Mouse (Mus musculus) induced T-regulatory cell, adult 2 months (primary cell): ENCODE results near the gene Rdh1.

Experiments used
- DNase-seq: peaks from one replicate; pipeline ENCODE4 v3.0.0-alpha.2; 2012; ENCODE audit warnings: low read depth

The Rdh1 gene

DNA sequence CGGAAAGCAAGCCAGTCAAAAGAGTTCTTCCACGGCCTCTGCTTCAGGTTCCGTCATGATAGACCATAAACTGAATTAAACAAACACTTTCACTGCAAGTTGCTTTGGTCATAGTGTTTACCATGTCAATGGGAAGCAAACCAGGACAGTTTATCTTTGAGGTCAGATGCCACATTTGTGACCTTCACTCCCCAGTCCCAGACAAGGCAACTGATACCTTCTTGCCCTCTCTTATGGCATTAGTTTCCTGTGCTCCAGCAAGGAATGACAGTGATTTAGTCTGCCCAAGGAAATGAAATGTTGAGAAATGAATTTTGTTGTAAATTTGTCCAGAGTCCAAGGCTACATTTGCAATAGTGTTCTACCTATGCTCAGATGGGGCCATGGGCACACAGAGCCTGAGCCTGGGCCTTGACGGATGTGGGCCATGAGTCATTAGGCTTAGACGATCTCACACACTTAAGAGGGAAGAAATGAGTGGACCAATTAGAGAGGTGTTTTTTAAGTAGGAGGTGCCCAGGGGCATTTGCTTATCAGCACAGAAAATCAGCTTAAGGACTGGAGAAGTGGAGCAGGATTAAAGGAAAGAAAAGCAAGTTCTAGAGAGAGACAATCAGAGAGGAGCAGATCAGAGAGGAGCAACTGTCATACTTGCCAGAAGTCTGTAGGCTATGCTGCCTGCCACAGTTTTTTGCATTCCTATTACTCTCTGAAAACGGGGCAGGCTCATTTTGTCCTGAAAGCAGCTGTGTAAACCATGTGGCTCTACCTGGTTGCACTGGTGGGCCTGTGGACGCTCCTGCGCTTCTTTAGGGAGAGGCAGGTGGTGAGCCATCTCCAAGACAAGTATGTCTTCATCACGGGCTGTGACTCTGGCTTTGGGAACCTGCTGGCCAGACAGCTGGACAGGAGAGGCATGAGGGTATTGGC is at the start of gene Rdh1, which contains the start of gene Rdh16f1:
Gene Rdh1 (plus strand): TSS at position 541 of the 930 bp plus-strand sequence.
Gene Rdh16f1 (plus strand): TSS at position 607 of the 930 bp plus-strand sequence.
- peak; percentile 49 for DNase-seq

DNA sequence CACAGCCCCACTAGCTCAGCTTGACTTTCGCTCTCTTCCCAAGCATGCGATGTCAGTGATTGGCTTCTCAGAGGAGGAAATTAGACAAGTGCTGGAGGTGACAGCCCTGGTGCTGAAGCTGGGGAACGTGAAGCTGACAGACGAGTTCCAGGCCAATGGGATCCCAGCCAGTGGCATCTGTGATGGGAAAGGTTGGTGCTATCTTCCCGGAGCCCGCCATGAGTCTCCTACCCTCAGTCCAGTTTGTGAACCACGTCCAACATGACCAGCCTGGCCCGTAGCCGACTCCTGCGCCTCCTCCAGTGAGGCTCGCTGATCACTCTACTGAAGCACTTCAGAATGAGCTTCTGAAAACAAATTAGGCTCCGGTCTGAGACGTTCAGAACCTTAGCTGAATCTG is 49.2 kb upstream of the Rdh1 start:
- no peak for DNase-seq

- no peak for DNase-seq
Observed at GRCm38 (mm10) chr10:127712736-127713135, 46.8 kb upstream of the Rdh1 start.

GRCm38 (mm10) chr10:127721671-127722418 is 37.7 kb upstream of the Rdh1 start:
- no peak for DNase-seq

GRCm38 (mm10) chr10:127724178-127724577 is 35.3 kb upstream of the Rdh1 start, which contains the start of gene Tac2:
Gene Tac2 (plus strand): TSS chr10:127724478.
- DNase-seq, result no peak

DNA sequence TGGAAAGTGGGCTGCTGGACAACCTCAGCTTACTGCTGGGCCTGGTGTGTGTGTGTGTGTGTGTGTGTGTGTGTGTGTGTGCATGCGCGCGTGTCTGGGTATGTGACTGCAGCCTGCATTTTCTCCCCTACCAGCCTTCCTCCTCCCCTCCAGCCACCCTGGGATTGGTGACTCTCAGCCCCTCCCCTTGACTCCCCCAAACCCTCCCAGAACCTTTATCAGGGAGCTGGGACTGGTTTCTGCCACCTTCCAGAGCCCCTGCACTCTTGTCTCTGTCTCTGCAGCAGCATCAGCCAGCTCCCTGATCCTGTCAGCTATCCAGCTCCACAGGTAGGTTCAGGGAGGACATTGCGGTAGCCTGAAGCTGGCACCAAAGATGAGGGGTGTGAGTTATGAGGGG is 34.4 kb upstream of the Rdh1 start:
- no peak for DNase-seq

DNA sequence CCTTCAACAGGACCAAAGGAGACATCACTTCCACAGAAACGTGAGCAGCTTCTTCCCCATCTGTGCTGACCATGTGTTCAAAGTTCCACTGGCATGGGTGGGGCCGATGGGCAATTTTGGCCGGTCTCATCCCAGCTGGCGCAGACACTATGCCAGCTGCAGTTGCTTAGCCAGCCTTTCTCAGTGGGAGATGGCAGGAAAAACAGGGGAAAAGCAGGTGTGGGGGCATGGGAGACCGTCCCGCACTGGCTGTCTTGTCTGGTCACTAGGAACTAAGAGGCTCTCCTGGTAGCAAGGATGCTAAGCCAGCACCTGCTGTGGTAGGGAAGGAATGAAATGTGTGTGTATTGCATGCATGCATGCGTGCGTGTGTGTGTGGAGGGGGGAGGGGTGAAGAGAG is 31.1 kb upstream of the Rdh1 start:
- DNase-seq, result no peak

- DNase-seq, result no peak
Observed at GRCm38 (mm10) chr10:127730285-127730932, 29.1 kb upstream of the Rdh1 start.

DNA sequence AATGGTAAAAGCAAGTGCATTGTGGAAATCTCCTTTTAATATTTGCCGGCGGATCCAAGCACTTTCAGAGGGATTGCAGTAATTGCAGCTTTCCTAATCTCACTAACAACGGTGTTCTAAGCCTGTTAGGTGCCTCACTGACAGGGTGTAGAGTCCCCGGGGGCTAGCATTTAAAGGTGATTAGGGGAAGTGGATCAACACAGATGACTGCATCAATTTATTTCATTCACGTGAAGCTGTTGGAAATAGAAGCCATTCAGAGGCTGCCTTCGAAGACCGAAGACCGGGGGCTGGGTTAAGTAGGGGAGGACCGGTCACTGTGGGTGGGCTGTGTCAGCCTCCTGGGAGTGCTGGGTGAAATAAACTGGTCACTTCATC is 28.6 kb upstream of the Rdh1 start:
- no peak for DNase-seq

GRCm38 (mm10) chr10:127731397-127731796 is 28.1 kb upstream of the Rdh1 start:
- no peak for DNase-seq

DNA sequence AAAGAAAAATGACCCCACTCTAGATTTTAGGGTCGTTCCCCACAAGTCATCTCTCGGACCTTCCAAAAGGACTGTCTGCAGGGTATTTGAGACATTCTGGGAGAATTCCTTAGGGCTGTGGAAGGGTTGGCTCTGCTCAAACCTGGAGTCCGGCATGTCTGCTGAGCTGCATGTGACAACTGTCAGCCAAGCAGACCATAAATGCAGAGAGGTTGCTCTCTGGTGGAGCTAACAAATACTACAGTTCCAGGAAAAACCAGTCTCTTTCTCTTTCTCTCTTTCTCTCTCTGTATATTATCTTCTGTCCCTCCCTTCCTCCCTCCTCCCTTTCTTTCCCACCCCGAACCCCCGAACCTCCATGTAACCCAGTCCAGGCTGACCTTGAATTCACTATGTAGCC is 25.1 kb upstream of the Rdh1 start:
- peak; percentile 45 for DNase-seq

- DNase-seq, result peak; percentile 36
Observed at GRCm38 (mm10) chr10:127736266-127736665, 23.3 kb upstream of the Rdh1 start.

- peak; percentile 32 for DNase-seq
Observed at GRCm38 (mm10) chr10:127736916-127737315, 22.6 kb upstream of the Rdh1 start.

DNA sequence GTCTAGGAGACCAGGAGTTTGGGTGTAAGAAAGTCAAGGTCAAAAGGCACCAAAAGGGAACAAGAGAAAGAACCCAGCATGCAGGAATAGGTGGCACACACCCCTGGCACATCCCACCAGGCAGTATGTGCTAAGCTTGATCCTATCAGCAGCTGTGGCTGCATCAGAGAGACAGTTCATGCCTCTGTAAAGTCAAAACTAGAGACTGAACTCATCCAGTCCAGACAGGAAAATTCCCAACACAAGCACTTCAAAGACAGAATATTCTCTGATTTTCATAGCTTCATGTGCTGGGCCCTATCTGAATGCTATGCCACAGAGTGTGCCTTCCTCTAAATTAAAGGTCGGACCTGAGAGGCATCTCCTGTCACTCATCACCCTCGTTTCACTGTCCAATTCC is 22.0 kb upstream of the Rdh1 start:
- DNase-seq, result peak; percentile 12

DNA sequence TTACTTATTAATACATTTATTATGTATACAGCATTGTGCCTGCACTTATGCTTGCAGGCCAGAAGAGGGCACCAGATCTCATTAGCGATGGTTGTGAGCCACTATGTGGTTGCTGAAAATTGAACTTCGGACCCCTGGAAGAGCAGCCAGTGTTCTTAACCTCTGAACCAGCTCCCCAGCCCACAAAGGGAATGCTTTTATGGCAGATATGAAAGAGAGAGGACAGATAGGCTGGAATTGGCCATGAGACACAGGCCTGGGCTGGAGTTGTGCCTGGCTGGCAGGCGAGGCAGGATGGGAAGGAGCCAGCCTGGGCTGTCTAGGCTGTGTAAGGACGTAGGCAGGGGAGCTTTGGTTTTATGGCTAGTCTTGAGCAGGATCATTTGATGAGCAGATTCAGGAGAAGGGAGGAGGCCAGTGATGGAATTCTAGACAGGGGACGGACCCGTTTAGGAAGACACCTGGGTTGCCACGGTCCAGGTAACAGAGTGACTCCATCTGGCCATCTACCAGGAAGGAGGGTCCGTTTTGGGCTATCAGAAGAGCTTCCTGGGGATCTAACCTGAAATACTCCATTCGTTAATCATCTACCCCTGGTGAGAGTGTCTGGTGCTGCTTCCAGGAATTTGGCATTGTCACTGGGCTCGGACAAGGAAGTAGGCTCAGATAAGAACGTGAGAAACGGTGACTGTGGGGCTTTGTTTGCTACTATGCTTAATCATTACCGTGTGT is 21.2 kb upstream of the Rdh1 start:
- DNase-seq, result peak; percentile 77

GRCm38 (mm10) chr10:127739083-127739660 is 20.3 kb upstream of the Rdh1 start, which contains the start of gene Zbtb39:
Gene Zbtb39 (plus strand): TSS chr10:127739538.
- DNase-seq, result peak; percentile 85

DNA sequence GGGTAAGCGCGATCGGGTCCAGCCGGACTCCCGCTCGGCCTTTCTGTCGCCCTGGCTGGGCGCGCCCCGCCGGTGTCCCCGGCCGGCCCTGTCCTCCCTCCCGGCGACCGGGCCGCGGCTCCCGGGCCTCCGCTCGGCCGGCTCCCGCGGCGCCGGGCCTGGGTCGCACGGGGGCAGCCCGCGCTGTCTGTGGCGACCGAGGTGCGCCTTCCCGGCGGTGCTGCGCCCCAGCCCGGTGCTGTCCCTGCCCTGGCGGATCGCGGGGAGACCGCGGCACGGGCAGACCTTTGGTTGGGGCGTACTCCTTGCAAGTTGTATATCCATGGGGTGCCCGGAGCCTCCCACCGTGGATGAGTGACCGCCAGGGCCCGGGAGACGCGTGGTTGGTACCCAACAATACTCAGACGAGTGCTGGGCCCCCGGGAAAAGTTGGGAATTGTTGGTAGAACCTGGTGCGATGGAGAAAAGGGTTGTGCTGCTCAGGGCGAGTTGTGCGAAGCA is 19.8 kb upstream of the Rdh1 start:
- DNase-seq, result peak; percentile 43

GRCm38 (mm10) chr10:127744661-127745060 is 14.9 kb upstream of the Rdh1 start:
- DNase-seq, result peak; percentile 72

GRCm38 (mm10) chr10:127745886-127746285 is 13.6 kb upstream of the Rdh1 start:
- no peak for DNase-seq

- DNase-seq, result no peak
Observed at GRCm38 (mm10) chr10:127747254-127747653, 12.3 kb upstream of the Rdh1 start.
